ENCODE assay signal across 23 mouse cellular contexts in genomic region chr2:129576611-129577447, GRCm38 (mm10). TPM values are rescaled to one million over a fixed set of nuclear protein-coding genes. Genes with fewer than 3 reads are reported as not detected.
DNase-seq lines count a peak whose midpoint lies in the region; ATAC-seq and TF ChIP-seq lines count a peak whose summit lies in the region.
"Had no signal": no experiment of that assay in that cellular context is flagged by ENCODE, and none has a peak within 500 bp of the region (broad histone marks: within the 10 kb centered on the region; RNA-seq: fewer than 3 reads in every experiment).

No protein-coding gene starts in this region.

- no peak overlapping the region for H3K4me3 ChIP-seq in hindbrain, embryonic 13.5 days
- H3K4me3 ChIP-seq in hindbrain, embryonic 12.5 days = no peak overlapping the region
- H3K4me3 ChIP-seq in midbrain, embryonic 10.5 days = no peak overlapping the region
- H3K4me3 ChIP-seq in midbrain, embryonic 13.5 days (replicated peaks) = no peak overlapping the region
- H3K4me3 ChIP-seq in cortical plate, adult 2 months (ENCODE audit: insufficient read depth, low read length) = no peak overlapping the region
- H3K4me3 ChIP-seq: embryonic facial prominence, embryonic 10.5 days; heart, embryonic 15.5 days; limb, embryonic 13.5 days; neural tube, embryonic 12.5 days had no signal

- no peak for TF ChIP-seq POLR2A in cortical plate, adult 2 months (IDR thresholded peaks at IDR 0.05; ENCODE audit: extremely low read depth, insufficient read depth, low read length)

- DNase-seq in cerebellum, adult 18-20 months = peak; percentile 36 to 43
- DNase-seq in cerebellum, adult 9-10 months = no peak
- no peak for DNase-seq in midbrain, embryonic 10.5 days (ENCODE audit: low spot score)
- DNase-seq: B cell, adult 2 months; kidney, adult 18-20 months; kidney, postnatal 10 days; thymus, postnatal 25 days had no signal

- TF ChIP-seq CTCF in cortical plate, adult 2 months (IDR thresholded peaks at IDR 0.05; ENCODE audit: extremely low read depth, insufficient read depth, low read length) = no peak

- peaks cover 22% of the 10 kb centered on the region for H3K27me3 ChIP-seq in hindbrain, embryonic 13.5 days
- H3K27me3 ChIP-seq in hindbrain, embryonic 12.5 days = peaks cover 11% of the 10 kb centered on the region; the same call in 1 of the 2 replicates
- H3K27me3 ChIP-seq in midbrain, embryonic 10.5 days (ENCODE audit: low read depth, poor library complexity, severe bottlenecking) = peaks cover 53% of the 10 kb centered on the region
- peaks cover 7% of the 10 kb centered on the region; the same call in 1 of the 2 replicates for H3K27me3 ChIP-seq in midbrain, embryonic 13.5 days

- no peak overlapping the region for H3K27ac ChIP-seq in hindbrain, embryonic 13.5 days
- no peak overlapping the region for H3K27ac ChIP-seq in hindbrain, embryonic 12.5 days
- peak overlapping the region; percentile 49; the same call in 1 of the 2 replicates for H3K27ac ChIP-seq in midbrain, embryonic 10.5 days (replicated peaks)
- H3K27ac ChIP-seq in midbrain, embryonic 13.5 days = no peak overlapping the region
- peak overlapping the region; percentile 72 for H3K27ac ChIP-seq in cortical plate, adult 2 months (ENCODE audit: insufficient read depth, low read length)
- H3K27ac ChIP-seq: embryonic facial prominence, embryonic 10.5 days; heart, embryonic 15.5 days; limb, embryonic 13.5 days; liver, embryonic 14.5 days; neural tube, embryonic 12.5 days had no signal

- no peaks in the 10 kb centered on the region for H3K36me3 ChIP-seq in hindbrain, embryonic 13.5 days
- H3K36me3 ChIP-seq in hindbrain, embryonic 12.5 days = no peaks in the 10 kb centered on the region
- no peaks in the 10 kb centered on the region for H3K36me3 ChIP-seq in midbrain, embryonic 10.5 days
- H3K36me3 ChIP-seq in midbrain, embryonic 13.5 days = no peaks in the 10 kb centered on the region
- H3K36me3 ChIP-seq: embryonic facial prominence, embryonic 10.5 days; heart, embryonic 15.5 days; limb, embryonic 13.5 days; neural tube, embryonic 12.5 days had no signal

- no peak for ATAC-seq in hindbrain, embryonic 13.5 days (ENCODE audit: low FRiP score)
- ATAC-seq in hindbrain, embryonic 12.5 days (ENCODE audit: low FRiP score) = no peak
- no peak for ATAC-seq in midbrain, embryonic 13.5 days
- no peak for ATAC-seq in erythroid progenitor cell, adult 5-6 weeks (replicated peaks; ENCODE audit: low FRiP score, poor library complexity, severe bottlenecking)
- ATAC-seq: forebrain, embryonic 16.5 days had no signal

- WGBS in hindbrain, embryonic 13.5 days = 87% methylated on average over 8 of the region's 8 CpGs
- 84% methylated on average over 8 of the region's 8 CpGs for WGBS in hindbrain, embryonic 12.5 days
- 86% methylated on average over 8 of the region's 8 CpGs for WGBS in midbrain, embryonic 10.5 days
- WGBS in midbrain, embryonic 13.5 days = 89% methylated on average over 8 of the region's 8 CpGs

- H3K4me1 ChIP-seq in hindbrain, embryonic 13.5 days (replicated peaks) = peaks cover 24% of the 10 kb centered on the region
- H3K4me1 ChIP-seq in hindbrain, embryonic 12.5 days = peaks cover 14% of the 10 kb centered on the region
- peaks cover 43% of the 10 kb centered on the region for H3K4me1 ChIP-seq in midbrain, embryonic 10.5 days
- peaks cover 20% of the 10 kb centered on the region for H3K4me1 ChIP-seq in midbrain, embryonic 13.5 days (replicated peaks)
- H3K4me1 ChIP-seq in cortical plate, adult 2 months (ENCODE audit: control insufficient read depth, insufficient read depth, low read length) = peaks cover 11% of the 10 kb centered on the region

- H3K9me3 ChIP-seq in hindbrain, embryonic 13.5 days = no peaks in the 10 kb centered on the region
- no peaks in the 10 kb centered on the region for H3K9me3 ChIP-seq in hindbrain, embryonic 12.5 days (replicated peaks)
- H3K9me3 ChIP-seq in midbrain, embryonic 10.5 days (replicated peaks) = no peaks in the 10 kb centered on the region
- no peaks in the 10 kb centered on the region for H3K9me3 ChIP-seq in midbrain, embryonic 13.5 days
- H3K9me3 ChIP-seq: embryonic facial prominence, embryonic 10.5 days; heart, embryonic 15.5 days; limb, embryonic 13.5 days; neural tube, embryonic 12.5 days had no signal

- 0 out of 2 replicates have a peak overlapping the region, but pooled peaks have one; percentile 30 for H3K9ac ChIP-seq in hindbrain, embryonic 13.5 days
- H3K9ac ChIP-seq in hindbrain, embryonic 12.5 days = no peak overlapping the region
- H3K9ac ChIP-seq in midbrain, embryonic 13.5 days (replicated peaks) = no peak overlapping the region
- H3K9ac ChIP-seq: heart, embryonic 15.5 days; limb, embryonic 13.5 days; liver, embryonic 14.5 days; neural tube, embryonic 12.5 days had no signal

- H3K4me2 ChIP-seq in hindbrain, embryonic 13.5 days = no peak overlapping the region
- H3K4me2 ChIP-seq in hindbrain, embryonic 12.5 days (replicated peaks) = no peak overlapping the region
- H3K4me2 ChIP-seq in midbrain, embryonic 13.5 days (replicated peaks) = no peak overlapping the region
- H3K4me2 ChIP-seq: heart, embryonic 15.5 days; limb, embryonic 13.5 days; neural tube, embryonic 12.5 days had no signal

RNA-seq across cellular contexts. Expression of gene Sirpa, which starts 15.8 kb away (rescaled TPM):
- polyA plus RNA-seq in hindbrain, embryonic 13.5 days (2015; fragmentation: Nextera tagmentation; extraction: Ambion mirVana) = 20.8 and 23.1 TPM in 2 replicates
- 27.5 and 29.2 TPM in 2 replicates for polyA plus RNA-seq in hindbrain, embryonic 12.5 days (2016; fragmentation: Nextera tagmentation; extraction: Ambion mirVana)
- polyA plus RNA-seq in midbrain, embryonic 10.5 days (2016; fragmentation: Nextera tagmentation; extraction: Ambion mirVana) = 15.7 and 16.0 TPM in 2 replicates
- polyA plus RNA-seq in midbrain, embryonic 13.5 days (2015; fragmentation: Nextera tagmentation; extraction: Ambion mirVana) = 19.1 and 21.0 TPM in 2 replicates
- 314 and 333 TPM in 2 replicates for polyA plus RNA-seq in cortical plate, adult 2 months (2012; rRNA removed)
- total RNA-seq in erythroid progenitor cell, adult 5-6 weeks (2015; ENCODE audit: low replicate concordance) = 54.8 and 63.7 TPM in 2 replicates
- total RNA-seq in erythroid progenitor cell, adult 5-6 weeks (2017; ENCODE audit: low replicate concordance) = 44.2 and 46.7 TPM in 2 replicates

RNA-seq across cellular contexts. Expression of gene F830045P16Rik, which starts 40.4 kb away (rescaled TPM):
- not detected in 2 replicates for polyA plus RNA-seq in hindbrain, embryonic 13.5 days (2015; fragmentation: Nextera tagmentation; extraction: Ambion mirVana)
- 0.10 TPM in 1 of 2 replicates, not detected in the other for polyA plus RNA-seq in hindbrain, embryonic 12.5 days (2016; fragmentation: Nextera tagmentation; extraction: Ambion mirVana)
- polyA plus RNA-seq in midbrain, embryonic 10.5 days (2016; fragmentation: Nextera tagmentation; extraction: Ambion mirVana) = not detected in 2 replicates
- not detected in 2 replicates for polyA plus RNA-seq in midbrain, embryonic 13.5 days (2015; fragmentation: Nextera tagmentation; extraction: Ambion mirVana)
- polyA plus RNA-seq in cortical plate, adult 2 months (2012; rRNA removed) = 0.08 TPM in 1 of 2 replicates, not detected in the other
- not detected in 2 replicates for total RNA-seq in erythroid progenitor cell, adult 5-6 weeks (2015; ENCODE audit: low replicate concordance)
- total RNA-seq in erythroid progenitor cell, adult 5-6 weeks (2017; ENCODE audit: low replicate concordance) = not detected in 2 replicates
- total RNA-seq: gastrocnemius, adult 18-20 months; hematopoietic stem cell, adult 5-6 weeks had no signal
- polyA plus RNA-seq: embryonic facial prominence, embryonic 10.5 days; forebrain, embryonic 16.5 days; gonadal fat pad, adult 2 months; heart, embryonic 15.5 days; lung, embryonic 16.5 days; neural tube, embryonic 12.5 days; testis, adult 2 months had no signal

Comparison
In these comparisons a context has a peak if more than half of its experiments do, and no peak if none do; other contexts are left out.
1. DNase-seq: peak in cerebellum, adult 18-20 months (2 of 2); none in cerebellum, adult 9-10 months (single experiment) and midbrain, embryonic 10.5 days (single experiment).
2. H3K27ac ChIP-seq: peak in midbrain, embryonic 10.5 days (single experiment) and cortical plate, adult 2 months (single experiment); none in hindbrain, embryonic 13.5 days (single experiment), hindbrain, embryonic 12.5 days (single experiment) and midbrain, embryonic 13.5 days (single experiment).
3. RNA of gene Sirpa, which starts 15.8 kb away (polyA plus RNA-seq): 314 to 333 TPM in cortical plate, adult 2 months; 27.5 to 29.2 TPM in hindbrain, embryonic 12.5 days, 19.1 to 21.0 TPM in midbrain, embryonic 13.5 days, 20.8 to 23.1 TPM in hindbrain, embryonic 13.5 days and 15.7 to 16.0 TPM in midbrain, embryonic 10.5 days; every median in the first group is over 10 times any median in the second.